Mouse (Mus musculus) yolk sac, embryonic 10.5 days (tissue): ENCODE results near the gene Stk4.

Source experiments
- DNase-seq: peaks from one replicate; pipeline ENCODE4 v3.0.0-alpha.2; 2017; ENCODE audit warnings: low spot score

Stk4 gene

GRCm38 (mm10) chr2:164081577-164081976 lies 11.5 kb downstream of the Stk4 start:
- no peak for DNase-seq

DNA sequence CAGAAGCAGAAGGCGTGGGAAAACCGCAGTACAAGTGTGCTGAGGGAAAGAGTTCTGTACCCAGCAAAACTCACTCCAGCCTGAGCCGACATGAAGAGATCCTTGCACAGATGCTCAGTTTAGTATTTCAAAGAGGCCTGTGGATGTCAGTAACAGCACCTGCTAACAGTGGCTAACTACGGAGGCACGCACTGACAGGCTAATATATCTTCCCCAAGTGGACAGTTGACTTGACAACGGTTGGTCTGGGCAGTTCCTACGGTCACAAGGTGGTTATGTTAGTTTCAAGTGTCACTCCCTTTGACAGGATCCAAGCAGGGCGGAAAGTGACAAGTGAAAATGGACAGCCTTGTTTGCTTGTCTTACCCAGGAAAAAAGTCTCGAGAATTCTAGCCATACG lies 12.1 kb downstream of the Stk4 start:
- no peak for DNase-seq

GRCm38 (mm10) chr2:164083609-164084341 lies 13.7 kb downstream of the Stk4 start:
- no peak for DNase-seq

- DNase-seq = no peak
Measured at GRCm38 (mm10) chr2:164084342-164084700, 14.2 kb downstream of the Stk4 start.

GRCm38 (mm10) chr2:164087416-164088017 lies 17.4 kb downstream of the Stk4 start:
- no peak for DNase-seq

DNA sequence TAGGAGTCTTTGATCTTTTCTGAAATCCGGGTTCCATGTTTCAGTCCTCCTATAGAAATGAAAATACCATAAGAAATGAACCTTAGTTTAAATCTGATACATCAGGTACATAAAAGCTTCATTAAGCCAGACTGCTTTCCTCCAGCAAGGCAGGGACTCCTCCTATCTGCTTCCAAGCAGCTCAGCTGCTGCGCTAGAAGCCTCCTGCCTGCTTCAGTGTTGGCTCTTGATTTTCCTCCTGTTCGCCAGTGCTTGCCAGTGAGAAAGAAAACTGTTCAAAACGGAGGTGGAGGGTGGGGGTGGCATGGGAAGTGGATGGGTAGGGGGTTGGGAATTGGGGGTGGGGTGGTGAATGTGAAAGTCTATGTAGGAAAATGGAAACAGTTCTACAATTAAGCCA lies 19.4 kb downstream of the Stk4 start:
- no peak for DNase-seq

DNA sequence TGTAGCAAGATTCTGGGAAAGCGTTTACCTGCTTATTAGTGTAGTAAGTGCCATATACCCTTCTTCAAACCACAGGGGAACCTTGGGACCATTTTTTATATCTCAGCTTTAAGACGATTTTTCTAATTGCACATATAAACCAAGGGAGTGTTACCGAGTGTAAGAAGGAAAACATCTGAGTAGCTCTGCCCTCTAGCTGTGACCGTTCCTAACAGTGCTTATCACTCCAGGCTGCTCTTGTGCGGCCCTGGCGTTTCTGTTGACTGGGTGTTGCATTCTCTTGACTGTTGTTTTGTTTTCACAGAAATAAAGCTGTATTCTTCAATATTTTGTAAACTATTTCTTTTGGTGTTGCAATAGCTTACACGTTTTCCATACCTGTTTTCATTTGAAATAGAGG lies 24.0 kb downstream of the Stk4 start:
- DNase-seq = no peak

GRCm38 (mm10) chr2:164098603-164099250 lies 28.6 kb downstream of the Stk4 start:
- DNase-seq = no peak

DNA sequence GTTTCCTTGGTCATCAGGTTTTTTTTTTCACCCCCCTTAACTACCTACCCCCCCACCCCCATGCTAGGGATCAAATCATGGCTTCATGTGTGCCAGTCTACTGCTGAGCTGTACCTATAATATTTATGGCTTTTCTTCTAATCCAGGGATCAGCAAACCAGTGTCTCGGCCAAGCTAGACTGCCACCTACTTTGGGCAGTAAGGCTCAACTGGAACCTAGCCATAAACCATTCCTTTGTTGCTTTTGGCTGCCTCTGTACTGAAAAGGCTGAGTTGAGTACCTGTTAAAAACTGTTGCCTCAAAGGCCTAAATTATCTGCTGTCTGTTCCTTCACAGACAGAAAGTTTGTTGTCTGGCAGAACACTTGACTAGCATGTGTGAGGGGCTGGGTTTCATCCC lies 31.8 kb downstream of the Stk4 start:
- no peak for DNase-seq

DNA sequence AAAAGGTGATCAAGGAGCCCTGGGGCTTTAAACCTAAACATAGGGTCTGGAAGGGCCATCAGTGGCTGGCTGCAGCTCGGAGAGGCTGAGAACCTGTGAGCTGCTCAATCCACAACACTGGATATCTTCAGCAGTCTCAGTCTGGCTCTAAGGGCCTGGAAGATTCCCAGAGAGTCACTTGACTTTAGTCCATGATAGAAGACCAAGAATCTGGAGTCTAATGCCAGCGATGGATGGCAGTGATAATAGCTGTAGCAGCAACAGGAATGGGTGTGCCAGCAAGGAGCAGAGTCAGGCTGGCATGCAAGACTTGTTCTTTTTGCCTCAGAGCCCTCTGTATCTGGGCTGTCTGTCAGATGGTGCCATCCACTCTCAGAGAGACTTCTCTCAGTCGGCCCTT lies 32.2 kb downstream of the Stk4 start:
- DNase-seq = no peak

- DNase-seq = no peak
Measured at GRCm38 (mm10) chr2:164103501-164103900, 33.4 kb downstream of the Stk4 start.

GRCm38 (mm10) chr2:164106287-164107035 lies 36.3 kb downstream of the Stk4 start:
- no peak for DNase-seq

GRCm38 (mm10) chr2:164107125-164107874 lies 37.2 kb downstream of the Stk4 start:
- no peak for DNase-seq

- no peak for DNase-seq
Measured at GRCm38 (mm10) chr2:164108501-164108900, 38.4 kb downstream of the Stk4 start.

- DNase-seq = no peak
Measured at GRCm38 (mm10) chr2:164111546-164111945, 41.4 kb downstream of the Stk4 start.

DNA sequence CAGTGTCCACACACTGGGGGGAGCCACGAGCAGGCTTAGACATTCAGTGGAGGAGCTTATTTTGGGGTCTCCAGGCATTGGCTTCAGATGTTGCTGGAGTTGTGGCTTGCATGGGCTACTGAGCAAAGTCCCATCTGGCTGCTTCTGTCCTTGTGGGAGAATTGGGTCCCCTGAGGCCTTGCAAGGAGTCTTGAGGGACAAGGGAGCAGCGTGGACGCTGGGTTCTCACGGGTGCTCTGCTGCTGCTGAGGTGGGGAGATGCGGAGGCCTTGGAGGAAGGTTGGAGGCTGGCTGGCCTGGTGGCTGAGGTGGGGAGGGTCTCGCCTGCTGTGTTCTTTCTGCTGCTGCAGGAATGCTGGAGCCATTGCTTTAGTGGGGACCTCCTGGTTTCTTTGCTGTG lies 43.9 kb downstream of the Stk4 start:
- no peak for DNase-seq

DNA sequence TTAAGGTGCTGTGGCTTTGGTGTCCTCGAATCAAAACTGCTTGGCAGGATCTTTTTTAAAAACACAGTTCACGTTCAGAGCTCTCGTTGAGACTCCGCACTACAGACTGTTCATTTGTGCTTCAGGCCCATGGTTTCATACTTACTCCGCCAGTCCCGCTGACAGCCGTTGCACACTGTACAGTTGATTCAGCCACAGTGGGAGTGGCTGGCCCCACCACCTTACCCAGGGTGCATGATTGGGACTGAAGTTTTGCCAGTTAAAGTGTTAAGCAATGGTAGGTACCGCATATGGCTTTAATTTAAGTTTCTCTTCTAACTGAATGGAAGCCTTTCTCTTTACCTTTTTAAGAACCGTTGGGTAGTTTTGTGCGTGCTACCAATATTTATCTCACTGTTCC lies 45.4 kb downstream of the Stk4 start:
- no peak for DNase-seq

DNA sequence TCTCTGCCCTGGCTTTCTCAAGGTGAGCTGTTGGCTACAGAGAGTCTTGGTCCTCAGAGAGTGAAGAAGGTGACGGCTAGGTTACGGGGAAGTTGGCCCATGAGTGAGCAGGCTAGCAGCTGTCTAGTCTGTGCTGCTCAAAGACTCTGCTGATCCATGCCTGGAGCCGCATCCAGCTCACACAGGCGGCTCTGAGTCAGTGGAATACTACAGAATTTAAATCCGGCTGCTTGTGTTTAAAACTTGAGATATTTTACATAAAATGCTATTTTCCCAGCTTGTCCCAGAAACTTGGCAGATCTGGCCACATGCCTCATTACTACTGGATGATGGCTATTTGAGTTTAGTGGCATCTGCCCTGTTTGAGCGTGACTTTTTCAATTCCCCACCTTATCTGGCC lies 49.4 kb downstream of the Stk4 start:
- no peak for DNase-seq

GRCm38 (mm10) chr2:164123169-164123766 lies 53.1 kb downstream of the Stk4 start:
- DNase-seq = no peak

- DNase-seq = no peak
Measured at GRCm38 (mm10) chr2:164126533-164126955, 56.4 kb downstream of the Stk4 start.

DNA sequence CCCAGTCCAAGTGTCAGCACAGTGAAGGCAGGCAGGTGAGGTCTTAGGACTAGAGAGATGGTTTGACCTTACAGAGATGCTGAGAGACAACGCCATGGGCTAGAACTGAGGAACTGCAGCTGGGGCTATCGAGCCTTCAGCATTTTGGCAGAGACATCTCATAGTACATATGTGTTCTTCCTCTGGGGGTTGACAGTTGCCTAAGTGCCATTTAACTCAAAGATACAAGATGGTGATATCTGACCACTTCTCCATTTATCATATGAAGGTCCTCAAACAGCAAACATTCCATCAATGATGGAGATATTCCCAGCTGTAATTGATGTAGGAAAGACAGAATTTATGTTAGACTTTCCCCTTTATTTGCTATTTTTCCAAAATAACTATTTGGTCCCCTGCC lies 57.2 kb downstream of the Stk4 start:
- DNase-seq = no peak
